Mouse (Mus musculus): ENCODE data around the gene Shisa4.

DNA sequence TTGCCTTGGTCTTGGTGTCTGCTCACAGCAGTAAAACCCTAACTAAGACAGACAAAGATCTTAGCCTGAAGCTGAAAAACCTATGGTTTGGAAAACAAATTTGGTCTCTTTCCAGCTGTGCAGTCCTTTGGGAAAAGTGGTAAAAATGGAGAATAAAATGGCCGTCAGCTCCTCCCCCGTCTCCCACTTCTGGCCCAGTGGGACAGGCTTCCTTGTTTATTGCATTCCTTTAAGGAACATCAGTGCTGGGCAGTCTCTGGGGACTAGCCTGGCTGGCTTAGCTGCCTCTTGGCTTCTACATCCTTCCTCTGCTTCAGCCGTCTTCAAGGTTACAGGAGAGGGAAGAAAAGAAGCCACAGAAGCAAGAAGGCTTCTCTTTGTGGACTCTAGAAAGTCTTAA, 23.1 kb downstream of the Shisa4 start:
- TF ChIP-seq CTCF (IDR thresholded peaks at IDR 0.05) (no peak), EP300 (IDR thresholded peaks at IDR 0.05; ENCODE audit: insufficient read depth, low read depth, low read length) (no peak)
